Mouse (Mus musculus): ENCODE measurements at regions not wholly inside any gene's neighbourhood (a gene's known extent, or its start where the extent isn't known, plus 50 kb on each side); places are given as distances from the start of the nearest gene placed in this dataset.
A peak's percentile ranks its signal among the peaks of the same experiment; 100 is the strongest.

DNA sequence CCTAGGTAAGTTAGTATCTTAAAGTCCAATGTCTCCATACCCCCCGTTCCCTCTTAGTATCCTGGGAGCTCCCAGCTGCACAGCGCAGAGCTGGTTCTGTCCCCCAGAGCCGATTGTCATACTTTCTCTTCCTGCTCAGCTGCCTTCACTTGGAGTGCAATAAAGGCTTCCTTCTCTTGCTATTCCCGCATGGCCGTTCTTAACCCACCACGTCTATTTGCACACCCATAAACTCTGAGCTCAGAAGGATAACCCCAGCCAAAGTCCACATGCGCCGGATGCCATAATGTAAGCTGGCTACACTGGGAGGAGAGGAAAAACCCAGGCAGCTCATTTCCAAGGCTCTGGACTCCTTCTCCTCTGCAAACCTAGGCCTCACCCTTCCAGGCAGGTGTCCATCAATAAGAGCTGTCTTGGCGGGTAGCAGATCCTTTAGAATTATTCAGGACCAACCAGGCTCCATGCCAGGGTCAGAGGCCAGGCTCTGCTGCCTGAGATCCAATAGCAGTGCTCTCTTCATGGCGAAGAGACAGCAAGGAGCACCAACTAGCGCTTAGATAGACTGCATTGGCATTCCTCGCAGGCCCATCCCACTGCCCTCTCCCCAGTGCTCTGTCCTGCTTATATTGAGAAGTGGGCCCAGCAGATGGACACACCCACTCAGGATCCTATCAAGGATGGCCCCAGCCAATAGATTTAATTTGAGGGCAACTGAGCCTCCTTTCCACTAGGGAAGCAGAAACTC is 204.4 kb downstream of the Gm45692 start:
- TF ChIP-seq GATA4 (IDR thresholded peaks at IDR 0.05; ENCODE audit: insufficient replicate concordance, low read length) = no peak

- no peak for TF ChIP-seq GATA4 (IDR thresholded peaks at IDR 0.05; ENCODE audit: insufficient replicate concordance, low read length)
These were observed 205.3 kb downstream of the Gm45692 start for GRCm38 (mm10) chr8:26324606-26325005.

DNA sequence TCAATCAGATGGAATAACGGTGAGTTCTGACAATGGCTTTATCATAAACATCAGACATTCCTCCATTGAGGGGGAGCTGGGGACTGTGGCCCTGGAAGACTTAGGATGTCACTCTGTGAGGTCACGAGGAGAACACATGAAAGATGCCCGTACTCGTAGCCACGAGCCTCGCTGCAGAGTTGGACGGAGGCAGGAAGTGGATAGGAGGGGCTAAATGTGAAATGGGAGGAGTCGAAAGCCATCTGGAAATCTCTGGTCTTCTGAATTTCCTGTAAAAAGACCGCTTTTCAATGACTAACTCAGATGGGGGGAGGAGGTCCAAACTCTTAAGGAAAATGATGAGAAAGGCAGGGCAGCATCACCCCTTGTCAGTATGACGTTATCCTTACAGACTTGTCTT is 210.5 kb downstream of the Gm45692 start:
- no peak for TF ChIP-seq GATA4 (IDR thresholded peaks at IDR 0.05; ENCODE audit: insufficient replicate concordance, low read length)

- no peak for TF ChIP-seq GATA4 (IDR thresholded peaks at IDR 0.05; ENCODE audit: insufficient replicate concordance, low read length)
These were observed 217.7 kb downstream of the Gm45692 start for GRCm38 (mm10) chr8:26336906-26337650.

DNA sequence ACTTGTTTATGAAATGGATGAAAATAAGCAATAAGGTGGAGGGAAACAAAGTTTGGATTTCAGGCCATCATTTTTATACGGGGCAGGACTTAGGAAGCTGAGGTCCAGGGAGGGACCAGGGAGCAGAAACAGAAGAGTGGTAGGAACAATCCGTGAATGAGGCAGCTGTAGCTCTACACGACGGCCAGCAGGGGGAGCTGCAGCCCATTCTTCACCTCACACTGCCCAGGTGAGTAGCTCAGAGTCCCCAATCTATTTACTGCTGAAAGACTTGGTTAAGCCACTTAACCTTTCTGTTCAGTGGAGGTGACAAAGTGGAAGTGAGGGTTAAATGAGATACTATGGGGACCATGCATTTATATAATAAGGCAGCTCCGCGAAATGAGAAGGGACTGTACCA is 225.7 kb downstream of the Gm45692 start:
- TF ChIP-seq GATA4 (IDR thresholded peaks at IDR 0.05; ENCODE audit: insufficient replicate concordance, low read length) = no peak

DNA sequence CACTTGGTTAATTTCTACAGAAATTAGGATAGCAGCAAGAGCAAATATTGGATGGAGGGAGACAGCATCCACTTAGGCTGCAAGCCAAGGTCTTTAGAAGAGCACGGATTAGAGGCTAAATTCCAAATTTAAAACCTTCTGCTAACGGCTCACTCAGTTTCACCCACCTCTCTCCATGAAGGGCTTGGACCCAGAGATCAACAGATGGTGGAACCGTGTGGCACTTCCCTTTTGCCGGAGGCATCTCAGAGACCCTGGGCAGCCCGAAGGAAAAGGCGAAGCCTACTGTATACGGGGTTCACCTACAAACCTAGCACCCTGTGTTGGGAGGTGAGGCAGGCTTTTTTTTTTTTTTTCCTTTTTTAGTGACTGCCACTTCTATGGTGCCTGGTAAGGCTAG is 229.9 kb downstream of the Gm45692 start:
- no peak for TF ChIP-seq GATA4 (IDR thresholded peaks at IDR 0.05; ENCODE audit: insufficient replicate concordance, low read length)

DNA sequence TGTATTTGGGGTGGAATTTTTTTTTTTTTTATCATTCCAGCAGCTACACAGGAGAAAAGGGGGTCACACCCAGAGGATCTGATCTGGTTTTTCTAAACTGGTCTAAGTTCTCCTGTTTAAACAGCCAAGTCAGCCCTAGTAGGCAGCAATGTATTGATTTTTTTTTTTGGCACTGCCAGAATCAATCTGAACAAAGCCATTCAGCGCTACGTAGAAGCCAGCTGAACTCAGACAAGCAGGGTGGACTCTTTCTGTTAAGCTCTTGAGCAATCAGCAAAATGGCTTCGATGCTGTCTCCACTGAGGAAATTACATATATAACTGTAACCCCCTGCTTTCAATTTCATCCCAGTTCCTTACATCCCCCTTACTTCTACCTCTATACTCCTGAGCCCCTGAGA is 230.5 kb downstream of the Gm45692 start:
- no peak for TF ChIP-seq GATA4 (IDR thresholded peaks at IDR 0.05; ENCODE audit: insufficient replicate concordance, low read length)

DNA sequence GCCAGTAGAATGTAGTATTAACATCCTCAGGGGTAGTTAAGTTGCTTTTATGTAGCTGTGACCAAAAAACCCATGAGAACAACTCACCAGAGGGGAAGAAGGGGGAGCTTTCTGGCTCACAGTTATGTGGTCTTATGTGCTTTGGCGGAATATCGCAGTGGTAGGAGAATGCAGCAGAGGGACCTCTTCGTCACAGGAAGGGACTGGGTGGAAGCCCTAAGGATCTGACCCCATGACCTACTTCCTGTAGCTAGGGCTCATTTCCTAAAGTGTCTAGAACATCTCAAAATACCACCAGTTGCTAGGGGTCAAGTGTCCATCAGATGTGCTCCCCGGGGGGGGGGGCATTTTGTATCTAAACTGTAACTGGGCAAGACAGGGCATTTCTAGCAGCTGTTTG is 231.3 kb downstream of the Gm45692 start:
- TF ChIP-seq GATA4 (IDR thresholded peaks at IDR 0.05; ENCODE audit: insufficient replicate concordance, low read length) = no peak

DNA sequence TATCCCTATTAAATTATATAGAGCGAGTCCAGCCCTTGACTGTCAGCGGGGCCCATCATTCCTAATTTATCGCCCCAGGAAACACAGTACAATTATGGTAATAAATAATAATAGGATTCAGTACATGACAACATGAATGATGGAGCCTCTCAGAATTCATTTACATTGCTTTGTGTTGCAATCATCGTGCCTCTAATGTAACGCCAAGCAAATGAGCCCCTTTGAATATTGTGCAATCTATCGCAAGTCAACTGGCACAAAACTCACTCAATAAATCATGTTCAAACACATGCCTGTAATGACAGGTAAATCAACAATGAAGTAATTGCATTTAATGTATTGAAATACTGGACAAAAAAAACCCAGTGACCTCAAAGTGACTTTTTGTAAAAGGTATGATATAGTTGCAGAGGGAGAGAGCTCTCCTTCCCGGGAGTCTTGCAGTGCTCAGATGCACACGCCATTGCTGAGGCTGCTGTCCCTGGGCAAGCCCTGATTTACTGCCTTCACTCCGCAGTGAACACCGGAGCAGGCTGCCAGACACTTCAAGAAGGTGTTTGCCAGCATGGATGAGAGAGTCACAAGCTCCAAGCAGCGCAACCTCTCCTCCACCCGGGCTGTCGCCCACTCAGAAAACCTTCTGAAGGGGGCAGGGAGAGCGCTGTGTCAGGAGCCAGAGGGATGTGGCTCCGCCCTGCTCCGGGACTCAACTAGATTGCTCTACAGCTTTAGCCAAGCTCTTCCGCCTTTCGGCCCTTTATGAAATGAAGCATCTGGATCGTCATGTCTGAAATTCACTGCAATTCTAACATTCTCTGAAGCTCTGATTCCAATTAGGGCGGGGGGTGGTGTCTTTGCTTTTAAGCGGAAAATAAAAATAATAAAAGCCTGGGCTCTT is 232.6 kb downstream of the Gm45692 start:
- TF ChIP-seq GATA4 (IDR thresholded peaks at IDR 0.05; ENCODE audit: insufficient replicate concordance, low read length) = no peak

GRCm38 (mm10) chr8:26352541-26353010 is 233.2 kb downstream of the Gm45692 start:
- no peak for TF ChIP-seq GATA4 (IDR thresholded peaks at IDR 0.05; ENCODE audit: insufficient replicate concordance, low read length)

- 0 out of 2 replicates have a peak, but pooled peaks have one; percentile 10 for TF ChIP-seq GATA4 (IDR thresholded peaks at IDR 0.05; ENCODE audit: insufficient replicate concordance, low read length)
These were observed 234.1 kb downstream of the Gm45692 start for GRCm38 (mm10) chr8:26353476-26353875.

DNA sequence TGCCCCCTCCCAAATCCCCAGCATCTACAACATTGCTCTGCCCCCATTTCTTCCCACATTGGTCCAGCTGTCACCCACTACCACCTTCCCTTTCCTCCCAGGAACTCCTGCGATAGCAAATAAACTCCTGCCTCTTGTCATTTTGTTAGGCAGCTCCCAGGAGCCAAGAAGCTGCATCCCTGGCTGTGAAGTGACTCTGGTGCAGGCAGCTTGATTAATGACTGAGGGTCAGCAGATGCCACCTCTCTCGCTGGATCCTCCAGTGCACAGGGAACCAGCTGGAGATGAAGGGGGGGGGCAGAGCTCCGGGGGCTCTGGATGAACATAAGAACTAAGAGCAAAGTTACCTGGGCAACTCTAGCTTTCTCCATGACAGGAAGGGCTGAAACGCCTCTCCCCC is 235.2 kb downstream of the Gm45692 start:
- no peak for TF ChIP-seq GATA4 (IDR thresholded peaks at IDR 0.05; ENCODE audit: insufficient replicate concordance, low read length)

DNA sequence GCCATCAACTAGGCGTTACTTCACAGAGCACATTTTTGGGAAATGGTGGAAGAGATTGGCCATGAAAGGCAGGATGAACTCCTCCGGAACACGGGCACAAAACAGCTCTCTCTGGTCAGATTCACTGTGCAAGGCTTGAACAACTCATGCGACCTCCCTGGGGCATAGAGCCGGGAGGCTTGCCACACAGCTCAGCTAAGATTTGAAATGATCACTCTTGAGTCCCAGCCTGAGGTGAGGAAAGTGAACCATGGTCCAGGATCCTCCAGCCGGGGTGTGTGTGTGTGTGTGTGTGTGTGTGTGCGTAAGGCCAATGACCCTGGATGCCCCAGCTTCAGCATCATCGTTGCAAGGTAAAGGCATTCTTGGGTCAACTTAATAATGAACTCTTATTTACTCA is 237.5 kb downstream of the Gm45692 start:
- no peak for TF ChIP-seq GATA4 (IDR thresholded peaks at IDR 0.05; ENCODE audit: insufficient replicate concordance, low read length)

DNA sequence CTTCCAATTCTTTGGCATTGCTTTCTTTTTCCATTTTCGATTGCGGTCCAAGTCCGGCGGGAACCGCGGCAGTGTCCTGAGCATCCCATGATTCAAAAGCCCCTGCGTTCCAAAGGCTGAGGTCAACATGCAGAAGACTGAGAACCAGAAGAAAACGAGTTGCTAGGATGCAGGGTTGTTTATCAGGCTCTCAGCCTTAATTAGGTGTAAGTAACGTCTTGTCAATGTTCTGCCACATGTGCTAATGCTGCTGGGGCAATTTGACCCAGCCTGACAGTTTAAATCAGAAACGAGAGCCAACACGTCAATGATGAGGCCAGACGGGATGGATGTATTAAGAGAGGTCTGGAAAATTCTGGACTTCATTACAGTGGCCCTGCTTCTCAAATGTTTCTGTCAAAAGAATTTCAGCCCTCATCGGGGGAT is 239.4 kb downstream of the Gm45692 start:
- no peak for TF ChIP-seq GATA4 (IDR thresholded peaks at IDR 0.05; ENCODE audit: insufficient replicate concordance, low read length)

GRCm38 (mm10) chr8:26362366-26362765 is 243.0 kb downstream of the Gm45692 start:
- TF ChIP-seq GATA4 (IDR thresholded peaks at IDR 0.05; ENCODE audit: insufficient replicate concordance, low read length) = no peak

Data from liver, adult (tissue).